Comparison of ENCODE assay signal across 30 mouse cellular contexts in the genomic region with DNA sequence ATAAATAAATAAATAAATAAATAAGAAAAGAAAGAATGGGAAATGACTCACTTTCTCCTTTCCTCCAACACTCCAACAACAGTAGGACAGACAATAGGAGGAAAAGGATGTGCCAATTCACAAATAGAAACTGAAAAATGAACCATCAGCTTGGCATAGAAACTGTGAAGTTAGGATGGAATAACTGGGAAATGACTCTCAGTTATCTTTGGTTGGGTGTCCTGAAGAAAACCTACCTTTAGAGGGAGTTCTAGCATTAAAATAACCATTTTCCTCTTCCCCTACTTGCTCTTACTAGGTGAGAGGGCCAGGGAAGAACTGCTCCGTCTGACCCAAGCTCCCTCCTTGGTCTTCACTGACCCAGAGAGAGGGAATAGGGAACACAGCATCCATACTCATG. TPM values are rescaled to one million over a fixed set of nuclear protein-coding genes. Genes with fewer than 3 reads are reported as not detected.
A peak's percentile ranks its signal among the peaks of the same experiment; 100 is the strongest.
DNase-seq lines count a peak whose midpoint lies in the region; ATAC-seq and TF ChIP-seq lines count a peak whose summit lies in the region.
"Had no signal": no experiment of that assay in that cellular context is flagged by ENCODE, and none has a peak within 500 bp of the region (broad histone marks: within the 10 kb centered on the region; RNA-seq: fewer than 3 reads in every experiment).

No protein-coding gene starts in this region.

- no peaks in the 10 kb centered on the region for H3K27me3 ChIP-seq in heart, embryonic 10.5 days (ENCODE audit: insufficient read depth, poor library complexity, severe bottlenecking)
- no peaks in the 10 kb centered on the region for H3K27me3 ChIP-seq in liver, postnatal 0 days (ENCODE audit: insufficient read depth, low read length)
- H3K27me3 ChIP-seq: forebrain, embryonic 13.5 days; hindbrain, embryonic 13.5 days; intestine, embryonic 15.5 days had no signal

- H3K9ac ChIP-seq in liver, postnatal 0 days (replicated peaks): no peak overlapping the region
- H3K9ac ChIP-seq: forebrain, embryonic 13.5 days; hindbrain, embryonic 13.5 days; intestine, embryonic 15.5 days had no signal

- WGBS in heart, embryonic 10.5 days: 77% methylated on average over 1 of the region's 1 CpGs
- WGBS in liver, postnatal 0 days (ENCODE audit: insufficient replicate concordance): 72% methylated on average over 1 of the region's 1 CpGs

- no peak overlapping the region for H3K4me2 ChIP-seq in liver, postnatal 0 days (ENCODE audit: low read depth, low read length)
- H3K4me2 ChIP-seq: forebrain, embryonic 13.5 days; heart, embryonic 11.5 days; hindbrain, embryonic 13.5 days; intestine, embryonic 15.5 days had no signal

- 0 out of 2 replicates have a peak, but pooled peaks have one; percentile 31 for TF ChIP-seq EP300 in liver, postnatal 0 days (IDR thresholded peaks at IDR 0.05; ENCODE audit: low read depth)

- DNase-seq in gastrocnemius, adult 2 months: no peak
- no peak for DNase-seq in gastrocnemius, adult 8-10 months (ENCODE audit: low spot score in 2 of 2)
- peak; percentile 36 for DNase-seq in heart, embryonic 10.5 days (ENCODE audit: low spot score)
- no peak for DNase-seq in heart, postnatal 4 days
- DNase-seq in liver, postnatal 0 days: no peak
- DNase-seq in liver: no peak
- DNase-seq: adrenal gland, adult 8-10 months; adrenal gland, postnatal 25 days; cerebellum, adult 18-20 months; cerebellum, adult 9-10 months; cerebellum, postnatal 14 days; gastrocnemius, postnatal 25 days had no signal

- TF ChIP-seq CTCF in gastrocnemius, adult 2 months (IDR thresholded peaks at IDR 0.05): peak; percentile 8; the same call in 1 of the 2 replicates
- TF ChIP-seq CTCF in liver, postnatal 0 days (IDR thresholded peaks at IDR 0.05; ENCODE audit: low read depth): no peak

- H3K4me1 ChIP-seq in heart, embryonic 10.5 days: 0 out of 2 replicates have a peak, but pooled peaks cover 5% of the 10 kb centered on the region
- H3K4me1 ChIP-seq in liver, postnatal 0 days (ENCODE audit: insufficient read depth): peaks cover 8% of the 10 kb centered on the region
- H3K4me1 ChIP-seq: forebrain, embryonic 13.5 days; hindbrain, embryonic 13.5 days had no signal

- H3K9me3 ChIP-seq in heart, embryonic 10.5 days: no peaks in the 10 kb centered on the region
- H3K9me3 ChIP-seq in liver, postnatal 0 days (ENCODE audit: low read length): no peaks in the 10 kb centered on the region
- H3K9me3 ChIP-seq: forebrain, embryonic 10.5 days; forebrain, embryonic 13.5 days; hindbrain, embryonic 10.5 days; hindbrain, embryonic 13.5 days; intestine, embryonic 15.5 days had no signal

- peak; percentile 9; the same call in 1 of the 2 replicates for ATAC-seq in liver, postnatal 0 days
- ATAC-seq: activated CD4-positive, CD25-positive, alpha-beta regulatory T cell, adult 4 months; forebrain, embryonic 13.5 days; forebrain, embryonic 16.5 days; hindbrain, embryonic 16.5 days; intestine, embryonic 15.5 days had no signal

- no peak overlapping the region for H3K27ac ChIP-seq in gastrocnemius, adult 2 months
- no peak overlapping the region for H3K27ac ChIP-seq in heart, embryonic 10.5 days
- H3K27ac ChIP-seq in liver, postnatal 0 days (ENCODE audit: low read depth): no peak overlapping the region
- H3K27ac ChIP-seq: forebrain, embryonic 10.5 days; forebrain, embryonic 13.5 days; hindbrain, embryonic 10.5 days; hindbrain, embryonic 13.5 days; intestine, embryonic 15.5 days had no signal

- no peak overlapping the region for H3K4me3 ChIP-seq in gastrocnemius, adult 2 months
- H3K4me3 ChIP-seq in heart, embryonic 10.5 days: no peak overlapping the region
- H3K4me3 ChIP-seq in liver, postnatal 0 days (ENCODE audit: low read depth, low read length): no peak overlapping the region
- H3K4me3 ChIP-seq: forebrain, embryonic 10.5 days; forebrain, embryonic 13.5 days; hindbrain, embryonic 10.5 days; hindbrain, embryonic 13.5 days; intestine, embryonic 15.5 days had no signal

- H3K36me3 ChIP-seq in heart, embryonic 10.5 days: no peaks in the 10 kb centered on the region
- H3K36me3 ChIP-seq in liver, postnatal 0 days (replicated peaks; ENCODE audit: insufficient read depth, low read length): no peaks in the 10 kb centered on the region
- H3K36me3 ChIP-seq: forebrain, embryonic 10.5 days; hindbrain, embryonic 10.5 days; hindbrain, embryonic 13.5 days; intestine, embryonic 15.5 days had no signal

- intact Hi-C loops in gastrocnemius, adult 2 months (cut with DNase I): loop anchor here (5.0 kb wide), 1 partner anchor 333 kb away; no protein-coding TSS in a partner anchor

RNA-seq across cellular contexts. Expression of gene Olfr1396, which starts 8.9 kb away (rescaled TPM):
- total RNA-seq in gastrocnemius, adult 2 months (2021): not detected
- not detected for total RNA-seq in gastrocnemius, adult 8-10 months (2022)
- polyA plus RNA-seq in heart, embryonic 10.5 days (2016; fragmentation: Nextera tagmentation; extraction: Ambion mirVana): not detected in 2 replicates
- total RNA-seq in heart, postnatal 4 days (2021): 1 to 10 TPM in 1 of 2 experiments, under 1 TPM in 1; 0.63 to 1.1 TPM
- not detected in 2 replicates for polyA plus RNA-seq in liver, postnatal 0 days (2015; fragmentation: Nextera tagmentation; extraction: Ambion mirVana)
- total RNA-seq: ES-E14; gastrocnemius, adult 18-20 months; gastrocnemius, postnatal 25 days had no signal
- polyA plus RNA-seq: brain, embryonic 14.5 days; embryonic facial prominence, embryonic 11.5 days; forebrain, embryonic 10.5 days; forebrain, embryonic 13.5 days; forebrain, embryonic 16.5 days; heart, embryonic 11.5 days; heart, embryonic 14.5 days; hindbrain, embryonic 10.5 days; hindbrain, embryonic 13.5 days; hindbrain, embryonic 16.5 days; intestine, embryonic 15.5 days had no signal

RNA-seq across cellular contexts. Expression of gene Ifi47, which starts 29.4 kb away (rescaled TPM):
- under 1 TPM; 0.84 TPM for total RNA-seq in gastrocnemius, adult 2 months (2021)
- 1 to 10 TPM in 2 of 4 experiments, under 1 TPM in 2; 0.58 to 1.1 (median 0.89) TPM for total RNA-seq in gastrocnemius, adult 8-10 months (2022)
- polyA plus RNA-seq in heart, embryonic 10.5 days (2016; fragmentation: Nextera tagmentation; extraction: Ambion mirVana): 0.30 and 0.33 TPM in 2 replicates
- 1 to 10 TPM; 1.4 to 1.6 TPM for total RNA-seq in heart, postnatal 4 days (2021)
- polyA plus RNA-seq in liver, postnatal 0 days (2015; fragmentation: Nextera tagmentation; extraction: Ambion mirVana): 29.7 and 29.8 TPM in 2 replicates

RNA-seq across cellular contexts. Expression of gene Olfr1395, which starts 36.3 kb away (rescaled TPM):
- not detected for total RNA-seq in gastrocnemius, adult 2 months (2021)
- not detected for total RNA-seq in gastrocnemius, adult 8-10 months (2022)
- polyA plus RNA-seq in heart, embryonic 10.5 days (2016; fragmentation: Nextera tagmentation; extraction: Ambion mirVana): not detected in 2 replicates
- not detected for total RNA-seq in heart, postnatal 4 days (2021)
- polyA plus RNA-seq in liver, postnatal 0 days (2015; fragmentation: Nextera tagmentation; extraction: Ambion mirVana): not detected in 2 replicates
- total RNA-seq: adrenal gland, adult 8-10 months; adrenal gland, postnatal 25 days; ES-E14; gastrocnemius, adult 18-20 months; gastrocnemius, postnatal 25 days; heart, postnatal 25 days had no signal
- polyA plus RNA-seq: brain, embryonic 14.5 days; embryonic facial prominence, embryonic 11.5 days; forebrain, embryonic 10.5 days; forebrain, embryonic 13.5 days; forebrain, embryonic 16.5 days; heart, embryonic 11.5 days; heart, embryonic 14.5 days; heart, postnatal 0 days; hindbrain, embryonic 10.5 days; hindbrain, embryonic 13.5 days; hindbrain, embryonic 16.5 days; intestine, embryonic 15.5 days had no signal

RNA-seq across cellular contexts. Expression of gene Tgtp2, which starts 41.7 kb away (rescaled TPM):
- 1 to 10 TPM in 1 of 2 experiments, under 1 TPM in 1; 0.66 to 1.3 TPM for total RNA-seq in gastrocnemius, adult 2 months (2021)
- under 1 TPM in 3 of 4 experiments, not detected in 1; 0.29 to 0.53 (median 0.43) TPM for total RNA-seq in gastrocnemius, adult 8-10 months (2022)
- polyA plus RNA-seq in heart, embryonic 10.5 days (2016; fragmentation: Nextera tagmentation; extraction: Ambion mirVana): not detected in 2 replicates
- not detected for total RNA-seq in heart, postnatal 4 days (2021)
- 5.1 and 7.1 TPM in 2 replicates for polyA plus RNA-seq in liver, postnatal 0 days (2015; fragmentation: Nextera tagmentation; extraction: Ambion mirVana)
- total RNA-seq: ES-E14 had no signal
- polyA plus RNA-seq: embryonic facial prominence, embryonic 11.5 days; forebrain, embryonic 10.5 days; forebrain, embryonic 13.5 days; forebrain, embryonic 16.5 days; heart, embryonic 11.5 days; heart, embryonic 14.5 days; hindbrain, embryonic 10.5 days; hindbrain, embryonic 13.5 days had no signal

RNA-seq across cellular contexts. Expression of gene Olfr1394, which starts 48.4 kb away (rescaled TPM):
- not detected for total RNA-seq in gastrocnemius, adult 2 months (2021)
- total RNA-seq in gastrocnemius, adult 8-10 months (2022): not detected
- not detected in 2 replicates for polyA plus RNA-seq in heart, embryonic 10.5 days (2016; fragmentation: Nextera tagmentation; extraction: Ambion mirVana)
- not detected for total RNA-seq in heart, postnatal 4 days (2021)
- not detected in 2 replicates for polyA plus RNA-seq in liver, postnatal 0 days (2015; fragmentation: Nextera tagmentation; extraction: Ambion mirVana)
- total RNA-seq: adrenal gland, adult 8-10 months; adrenal gland, postnatal 25 days; ES-E14; gastrocnemius, adult 18-20 months; gastrocnemius, postnatal 25 days; heart, postnatal 25 days had no signal
- polyA plus RNA-seq: activated CD4-positive, CD25-positive, alpha-beta regulatory T cell, adult 4 months; brain, embryonic 14.5 days; embryonic facial prominence, embryonic 11.5 days; embryonic facial prominence, embryonic 14.5 days; forebrain, embryonic 10.5 days; forebrain, embryonic 13.5 days; forebrain, embryonic 16.5 days; gonadal fat pad, adult 2 months; heart, embryonic 11.5 days; heart, embryonic 14.5 days; heart, postnatal 0 days; hindbrain, embryonic 10.5 days; hindbrain, embryonic 13.5 days; hindbrain, embryonic 16.5 days; intestine, embryonic 15.5 days had no signal
